Mouse (Mus musculus) lung, postnatal 0 days (tissue): ENCODE data around the gene Kit. TPM values are rescaled to one million over a fixed set of nuclear protein-coding genes. Genes with fewer than 3 reads are reported as not detected.
A peak's percentile ranks its signal among the peaks of the same experiment; 100 is the strongest.

Experiments used
- ATAC-seq: fragments of 200-750 bp; cut with Nextera tagmentation; 2 replicates; pipeline ENCODE4 v1.8.0; 2017; ENCODE audit warnings: moderate library complexity
- DNase-seq: peaks from one replicate; pipeline ENCODE4 v3.0.0-alpha.2; 2016; ENCODE audit warnings: low spot score
- H3K27ac ChIP-seq: fragments of 300-500 bp; sonication (generic); 2 replicates; pipeline ENCODE4 v1.5.1; 2014; ENCODE audit warnings: antibody characterized with exemption, mild to moderate bottlenecking, low read length, mixed read lengths
- H3K27me3 ChIP-seq: fragments of 300-500 bp; sonication (generic); replicated peaks from 2 replicates; pipeline ENCODE4 v1.6.1; 2014; ENCODE audit warnings: low read length, mixed read lengths; ENCODE audit not compliant: insufficient read depth
- H3K36me3 ChIP-seq: fragments of 300-500 bp; sonication (generic); 2 replicates; pipeline ENCODE4 v1.6.1; 2014; ENCODE audit warnings: low read length, mixed read lengths; ENCODE audit not compliant: insufficient read depth
- H3K4me1 ChIP-seq: fragments of 300-500 bp; sonication (generic); 2 replicates; pipeline ENCODE4 v1.6.1; 2014; ENCODE audit warnings: antibody characterized with exemption, low read depth, low read length, mixed read lengths; ENCODE audit not compliant: insufficient read depth
- H3K4me2 ChIP-seq: fragments of 300-500 bp; sonication (generic); replicated peaks from 2 replicates; pipeline ENCODE4 v1.6.1; 2014; ENCODE audit warnings: low read depth, mild to moderate bottlenecking, low read length, moderate library complexity, mixed read lengths
- H3K4me3 ChIP-seq: fragments of 300-500 bp; sonication (generic); 2 replicates; pipeline ENCODE4 v1.5.1; 2014; ENCODE audit warnings: low read depth, low read length
- H3K9ac ChIP-seq: fragments of 300-500 bp; sonication (generic); replicated peaks from 2 replicates; pipeline ENCODE4 v1.6.1; 2014; ENCODE audit warnings: low read depth, mild to moderate bottlenecking
- H3K9me3 ChIP-seq: fragments of 300-500 bp; sonication (generic); 2 replicates; pipeline ENCODE4 v1.6.1; 2016; ENCODE audit warnings: low read length, mixed read lengths
- CTCF ChIP-seq: IDR thresholded peaks from 2 replicates; pipeline ENCODE4 v1.5.1; 2016; ENCODE audit warnings: antibody characterized with exemption, mild to moderate bottlenecking
- EP300 ChIP-seq: IDR thresholded peaks from 2 replicates; pipeline ENCODE4 v1.6.1; 2016; ENCODE audit warnings: antibody characterized with exemption, mild to moderate bottlenecking, control low read depth
- WGBS: fragments of 180-500 bp; shearing (Covaris S2); extraction: QIAGEN DNeasy Blood & Tissue Kit; methylation state at CpG from one replicate; pipeline ENCODE4 v1.1.7; 2014; 5-methylcytosine and 5-hydroxymethylcytosine counted together
- polyA plus RNA-seq: library from polyadenylated mRNA; unstranded; fragments of >200 nt; fragmentation: Nextera tagmentation; extraction: Ambion mirVana; gene quantifications from 2 replicates; pipeline ENCODE4 v1.2.1, GENCODE M21; 2015

Gene Kit
- polyA plus RNA-seq, 1 experiment from 2014 or later, result 30.0 TPM

DNA sequence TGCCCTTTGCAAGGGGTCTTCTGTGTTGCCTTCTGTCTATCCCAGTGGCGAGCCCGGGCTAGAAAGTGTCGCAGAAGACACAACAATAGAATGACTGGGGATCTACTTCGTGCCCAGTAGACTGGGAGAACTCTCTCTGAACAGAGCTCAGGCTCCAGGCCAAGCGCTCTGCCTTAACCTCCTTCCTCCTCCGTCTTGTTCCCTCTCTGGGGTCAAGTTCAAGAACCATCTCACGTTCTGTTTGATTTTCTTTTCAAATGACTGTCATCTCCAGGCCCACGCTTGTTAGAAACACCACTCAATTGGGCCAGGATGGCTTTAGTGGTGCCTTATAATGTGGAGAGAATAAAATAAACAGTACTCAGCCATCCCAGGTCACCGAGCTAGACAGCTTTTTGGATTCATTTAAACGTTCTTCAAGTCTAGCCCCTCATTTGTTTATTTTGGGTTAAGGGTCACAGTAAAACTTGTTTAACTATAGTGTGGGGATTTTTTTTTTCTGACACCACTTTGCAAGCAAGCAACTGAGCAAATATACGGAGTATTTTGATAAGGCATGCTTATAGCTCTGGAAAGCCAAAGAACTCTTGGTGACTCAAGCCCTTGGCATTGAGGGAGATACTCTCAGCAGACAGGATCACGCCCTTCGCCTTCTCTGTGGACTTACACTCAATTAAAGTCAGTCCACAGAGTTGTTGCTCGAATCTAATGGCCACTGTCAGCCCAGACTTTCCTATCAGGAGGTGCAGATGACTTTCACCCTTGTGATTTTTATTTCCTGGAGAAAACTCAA lies 30.0 kb upstream of the Kit start:
- 28% methylated on average over 14 of the region's 14 CpGs for WGBS
- Histone ChIP-seq H3K27ac (no peak overlapping the region), H3K4me1 (peaks cover 9% of the 10 kb centered on the region; the same call in 1 of the 2 replicates), H3K36me3 (no peaks in the 10 kb centered on the region), H3K9me3 (no peaks in the 10 kb centered on the region), H3K4me2 (no peak overlapping the region), H3K27me3 (peaks cover 4% of the 10 kb centered on the region; the same call in 1 of the 2 replicates), H3K9ac (no peak overlapping the region), H3K4me3 (no peak overlapping the region)
- peak; percentile 95 for DNase-seq
- TF ChIP-seq EP300, result peak; percentile 90
- TF ChIP-seq CTCF, result no peak
- ATAC-seq, result peak; percentile 88

DNA sequence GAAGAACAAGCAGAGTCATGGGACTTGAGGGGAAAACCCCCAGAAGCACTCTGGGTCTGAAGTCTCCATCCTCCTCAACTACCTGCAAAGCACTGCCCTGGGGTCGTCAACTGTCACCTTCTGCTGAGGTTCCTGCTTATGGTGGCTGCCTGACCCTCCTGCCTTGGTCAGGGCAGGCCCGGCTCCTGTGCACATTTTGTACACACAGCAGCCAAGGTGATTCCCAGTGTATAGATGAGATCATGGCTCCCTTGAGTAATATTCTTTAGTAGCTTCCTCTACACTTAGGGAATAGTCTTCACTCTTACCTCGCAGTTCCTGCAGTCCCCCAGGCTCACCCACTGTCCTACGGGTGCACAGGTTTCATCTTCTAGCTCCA lies 29.5 kb upstream of the Kit start:
- Histone ChIP-seq H3K9me3 (no peaks in the 10 kb centered on the region), H3K4me1 (peaks cover 9% of the 10 kb centered on the region; the same call in 1 of the 2 replicates), H3K36me3 (no peaks in the 10 kb centered on the region), H3K9ac (no peak overlapping the region), H3K27ac (no peak overlapping the region), H3K27me3 (peaks cover 4% of the 10 kb centered on the region; the same call in 1 of the 2 replicates), H3K4me2 (no peak overlapping the region), H3K4me3 (no peak overlapping the region)
- 41% methylated on average over 4 of the region's 4 CpGs for WGBS
- TF ChIP-seq CTCF, result no peak
- no peak for TF ChIP-seq EP300
- DNase-seq (no peak), ATAC-seq (peak; percentile 3; the same call in 1 of the 2 replicates)

DNA sequence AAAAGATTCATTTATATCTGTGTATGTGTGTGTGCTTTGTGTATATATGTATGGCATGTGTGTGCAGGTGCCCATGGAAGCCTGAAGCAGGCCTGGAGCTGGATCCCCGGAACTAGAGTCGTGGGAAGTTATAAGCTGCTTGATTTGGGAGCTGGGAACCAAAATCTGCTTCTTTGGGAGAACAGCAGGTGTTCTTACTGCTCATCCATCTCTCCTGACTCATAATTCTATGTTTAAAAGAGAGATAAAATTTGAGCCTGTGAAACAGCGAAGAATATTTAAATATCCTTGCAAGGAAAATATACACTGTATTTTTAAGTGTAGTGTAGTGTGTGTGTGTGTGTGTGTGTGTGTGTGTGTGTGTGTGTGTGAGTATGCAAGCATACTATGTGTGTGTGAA lies 21.7 kb upstream of the Kit start:
- no peak for DNase-seq
- no peak for ATAC-seq
- Histone ChIP-seq H3K27ac (no peak overlapping the region), H3K4me3 (no peak overlapping the region), H3K36me3 (no peaks in the 10 kb centered on the region), H3K4me1 (no peaks in the 10 kb centered on the region), H3K9me3 (no peaks in the 10 kb centered on the region), H3K27me3 (no peaks in the 10 kb centered on the region), H3K9ac (no peak overlapping the region), H3K4me2 (no peak overlapping the region)
- WGBS, result 85% methylated on average over 3 of the region's 3 CpGs
- TF ChIP-seq CTCF (no peak), EP300 (no peak)

DNA sequence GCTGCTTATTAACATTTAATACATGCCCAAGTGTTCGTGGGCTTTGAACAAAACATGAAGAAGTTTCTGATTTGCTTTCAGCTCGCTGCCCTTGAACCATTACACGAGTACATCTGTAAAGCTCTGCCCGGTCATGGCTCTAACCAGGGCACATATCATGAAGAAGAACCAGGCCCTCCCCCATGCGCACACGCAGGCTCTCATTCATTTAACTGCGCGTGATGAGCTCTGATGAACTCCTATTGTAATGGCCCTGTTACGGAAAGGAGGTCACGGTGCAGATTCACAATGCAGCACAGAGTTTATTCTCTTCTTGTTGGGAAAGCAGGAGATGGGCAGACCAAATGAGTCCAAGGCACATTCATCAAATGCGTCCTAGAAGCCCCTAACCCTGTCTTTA lies 17.1 kb upstream of the Kit start:
- ATAC-seq (no peak), DNase-seq (no peak)
- no peaks in the 10 kb centered on the region for H3K4me1 ChIP-seq
- WGBS, result 81% methylated on average over 11 of the region's 11 CpGs
- H3K9me3 ChIP-seq, result no peaks in the 10 kb centered on the region
- H3K9ac ChIP-seq, result no peak overlapping the region
- H3K27ac ChIP-seq, result no peak overlapping the region
- H3K4me3 ChIP-seq, result no peak overlapping the region
- TF ChIP-seq EP300, result no peak
- TF ChIP-seq CTCF, result no peak
- no peaks in the 10 kb centered on the region for H3K36me3 ChIP-seq
- H3K4me2 ChIP-seq, result no peak overlapping the region
- H3K27me3 ChIP-seq, result no peaks in the 10 kb centered on the region

DNA sequence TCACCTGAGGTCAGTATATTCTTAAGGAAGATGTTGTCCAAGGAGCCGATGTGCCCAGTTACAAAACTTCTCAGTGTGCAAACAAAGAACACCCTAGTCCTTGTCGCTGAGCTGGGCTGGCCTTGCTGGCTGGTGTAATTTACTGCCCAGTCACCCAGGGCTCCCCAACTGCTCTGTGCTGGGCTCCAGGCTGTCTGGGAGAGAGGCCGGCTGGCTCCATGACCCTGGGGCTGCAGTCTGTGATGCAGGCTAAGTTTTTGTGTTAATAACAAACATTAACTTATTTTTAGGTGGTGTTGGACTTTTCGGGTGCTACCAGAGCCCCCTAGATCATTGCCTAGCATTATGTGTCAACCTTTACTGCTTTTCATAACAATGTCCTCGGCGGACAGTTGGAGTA lies 15.4 kb upstream of the Kit start:
- H3K4me1 ChIP-seq, result no peaks in the 10 kb centered on the region
- no peak for DNase-seq
- WGBS, result 79% methylated on average over 6 of the region's 6 CpGs
- H3K36me3 ChIP-seq, result no peaks in the 10 kb centered on the region
- H3K27me3 ChIP-seq, result no peaks in the 10 kb centered on the region
- TF ChIP-seq CTCF, result no peak
- no peak for TF ChIP-seq EP300
- no peak overlapping the region for H3K4me2 ChIP-seq
- no peak overlapping the region for H3K27ac ChIP-seq
- no peak overlapping the region for H3K9ac ChIP-seq
- H3K4me3 ChIP-seq, result no peak overlapping the region
- H3K9me3 ChIP-seq, result no peaks in the 10 kb centered on the region
- no peak for ATAC-seq

DNA sequence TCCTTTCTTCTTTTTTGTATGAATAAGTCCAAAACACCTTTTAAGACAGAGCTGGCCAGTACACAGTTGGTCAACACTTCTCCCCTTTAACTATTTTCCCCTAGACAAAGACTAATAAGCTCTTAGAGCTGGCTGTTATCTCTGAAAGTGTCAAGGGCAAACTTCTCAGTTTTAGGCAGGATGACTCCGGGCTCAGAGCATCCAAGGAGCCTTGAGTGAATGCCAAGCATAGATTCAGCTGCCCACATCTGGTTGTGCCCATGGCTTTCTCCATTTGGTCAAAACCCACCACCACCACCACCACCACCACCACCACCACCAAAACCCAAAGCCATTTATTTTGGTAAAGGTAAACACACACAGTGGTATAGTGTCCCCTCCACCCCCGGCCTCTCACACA lies 13.5 kb upstream of the Kit start:
- DNase-seq (no peak), ATAC-seq (no peak)
- H3K27me3 ChIP-seq, result no peaks in the 10 kb centered on the region
- no peaks in the 10 kb centered on the region for H3K4me1 ChIP-seq
- no peaks in the 10 kb centered on the region for H3K36me3 ChIP-seq
- no peak overlapping the region for H3K27ac ChIP-seq
- TF ChIP-seq CTCF, result no peak
- no peak for TF ChIP-seq EP300
- H3K4me2 ChIP-seq, result no peak overlapping the region
- no peaks in the 10 kb centered on the region for H3K9me3 ChIP-seq
- 69% methylated on average over 2 of the region's 2 CpGs for WGBS
- no peak overlapping the region for H3K4me3 ChIP-seq
- H3K9ac ChIP-seq, result no peak overlapping the region
